Mouse (Mus musculus) leukemia stem cell, adult 10-12 weeks (primary cell): Measurements from ENCODE around the gene Rai14. TPM values are rescaled to one million over a fixed set of nuclear protein-coding genes. Genes with fewer than 3 reads are reported as not detected.

Source experiments
- polyA plus RNA-seq: library from polyadenylated mRNA; stranded (reverse); fragments of >175 nt; gene quantifications from 2 replicates; pipeline ENCODE4 v1.2.3, GENCODE M21; 2012; ENCODE audit warnings: low replicate concordance

Rai14 gene
- 0.26 TPM in 1 of 2 replicates, not detected in the other for polyA plus RNA-seq

DNA sequence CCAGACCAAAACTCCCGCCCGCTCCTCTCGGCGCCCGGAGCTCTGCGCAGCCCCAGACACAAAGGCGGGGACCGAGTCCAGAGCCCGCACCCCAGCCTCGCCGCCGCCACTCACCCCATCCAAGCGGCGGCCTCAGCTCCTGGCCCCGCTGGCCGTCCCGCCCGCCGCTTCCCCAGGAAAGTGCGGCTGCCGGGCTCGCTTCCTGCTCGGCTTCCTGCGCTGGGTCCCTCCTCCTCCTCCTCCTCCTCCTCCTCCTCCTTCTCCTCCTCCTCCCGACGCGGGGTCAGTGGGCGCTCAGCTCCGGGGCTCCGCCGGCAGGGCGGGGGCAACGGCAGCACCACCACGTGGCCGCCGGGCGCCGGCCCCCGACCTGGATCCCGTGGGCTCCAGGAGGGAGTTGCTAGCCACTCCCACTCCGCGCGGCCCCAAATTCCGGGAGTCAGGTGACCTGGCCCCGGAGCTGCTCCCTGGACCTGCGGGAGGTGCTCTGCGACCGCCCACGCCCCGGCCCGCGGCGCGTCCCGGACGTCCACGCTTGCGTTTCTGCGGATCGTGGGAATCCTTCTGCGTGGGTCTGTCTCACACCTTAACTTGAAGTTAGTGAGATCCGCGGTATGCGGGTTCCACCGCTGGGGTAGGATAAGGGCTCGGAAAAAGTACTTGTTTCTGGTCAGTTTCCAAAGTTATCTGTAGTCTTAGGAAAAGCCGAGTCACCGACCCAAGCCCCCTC, at the start of gene Rai14:
Gene Rai14, minus strand, starts transcription at position 216 of the 730 bp plus-strand sequence.

DNA sequence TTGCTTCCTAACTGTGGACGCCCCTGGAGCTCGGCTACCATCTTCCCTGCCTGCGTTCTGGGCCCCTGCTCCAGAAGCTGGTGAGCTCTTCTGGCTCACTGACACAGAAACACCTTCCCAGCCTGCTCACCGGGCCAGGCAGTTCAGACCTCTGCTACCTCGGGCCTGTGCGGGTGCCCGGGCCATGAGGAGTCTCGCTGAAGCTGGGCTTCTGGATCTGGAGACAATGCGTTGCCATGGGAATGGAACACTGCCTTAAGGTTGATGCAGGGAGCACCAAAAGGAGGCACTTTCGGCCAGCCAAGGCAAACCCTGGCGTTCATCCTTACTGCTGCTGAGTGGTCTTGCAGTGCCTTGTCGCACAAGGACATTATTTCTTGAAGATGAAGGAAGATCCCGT, 156.0 kb downstream of the Rai14 start, which contains the start of gene Ttc23l:
Gene Ttc23l, minus strand, starts transcription at position 204 of the 400 bp plus-strand sequence.

Other genes starting within 250 kb of the Rai14 start
- 6.0 and 7.1 TPM in 2 replicates for gene Dnajc21, start 244.1 kb downstream of the Rai14 start, polyA plus RNA-seq
- 20.2 and 24.0 TPM in 2 replicates for gene Brix1, start 228.7 kb downstream of the Rai14 start, polyA plus RNA-seq
- gene Rad1, start 228.6 kb downstream of the Rai14 start, polyA plus RNA-seq, result 11.4 and 13.4 TPM in 2 replicates
- gene Ttc23l, start 156.0 kb downstream of the Rai14 start, polyA plus RNA-seq, result not detected in 2 replicates
- 0.09 TPM in 1 of 2 replicates, not detected in the other for gene C1qtnf3, start 237.7 kb upstream of the Rai14 start, polyA plus RNA-seq